Mouse (Mus musculus): ENCODE data around the gene Insl6. TPM values are rescaled to one million over a fixed set of nuclear protein-coding genes. Genes with fewer than 3 reads are reported as not detected.
A peak's percentile ranks its signal among the peaks of the same experiment; 100 is the strongest.

Gene Insl6
- polyA plus RNA-seq, 2 experiments = 0.45 to 1.2 TPM

- H3K4me3 ChIP-seq (ENCODE audit: insufficient read depth in 1 of 2, low read depth in 2 of 2, low read length in 2 of 2) = no peak overlapping the region
- H3K27ac ChIP-seq = no peak overlapping the region
- no peaks in the 10 kb centered on the region for H3K27me3 ChIP-seq (ENCODE audit: control insufficient read depth, insufficient read depth, low read length)
- no peaks in the 10 kb centered on the region for H3K9me3 ChIP-seq (ENCODE audit: control insufficient read depth, low read length)
- ATAC-seq (ENCODE audit: insufficient read depth) (no peak), DNase-seq (ENCODE audit: low read depth in 3 of 3, low spot score in 3 of 3) (no peak)
- H3K4me1 ChIP-seq (replicated peaks; ENCODE audit: control insufficient read depth in 2 of 2, insufficient read depth in 2 of 2, low read length in 1 of 2) = no peaks in the 10 kb centered on the region
- H3K9ac ChIP-seq (replicated peaks) = no peak overlapping the region
- 47% methylated on average over 4 of the region's 4 CpGs for WGBS (ENCODE audit: insufficient replicate concordance)
- no peaks in the 10 kb centered on the region for H3K36me3 ChIP-seq (replicated peaks; ENCODE audit: control insufficient read depth, insufficient read depth, low read depth)
- TF ChIP-seq CTCF (IDR thresholded peaks at IDR 0.05; ENCODE audit: low read depth) (no peak), EP300 (IDR thresholded peaks at IDR 0.05; ENCODE audit: low read depth) (no peak)
- H3K4me2 ChIP-seq (ENCODE audit: low read depth) = no peak overlapping the region
Measured at GRCm38 (mm10) chr19:29341029-29341428, 15.9 kb upstream of the Insl6 start.

GRCm38 (mm10) chr19:29336624-29337023 is 11.5 kb upstream of the Insl6 start:
- Histone ChIP-seq H3K27me3 (ENCODE audit: control insufficient read depth, insufficient read depth, low read length) (peaks cover 24% of the 10 kb centered on the region), H3K4me2 (ENCODE audit: low read depth) (no peak overlapping the region), H3K9me3 (ENCODE audit: control insufficient read depth, low read length) (no peaks in the 10 kb centered on the region), H3K4me1 (replicated peaks; ENCODE audit: control insufficient read depth in 2 of 2, insufficient read depth in 2 of 2, low read length in 1 of 2) (no peaks in the 10 kb centered on the region), H3K9ac (replicated peaks) (no peak overlapping the region), H3K36me3 (replicated peaks; ENCODE audit: control insufficient read depth, insufficient read depth, low read depth) (no peaks in the 10 kb centered on the region), H3K27ac (no peak overlapping the region), H3K4me3 (ENCODE audit: insufficient read depth in 1 of 2, low read depth in 2 of 2, low read length in 2 of 2) (no peak overlapping the region)
- DNase-seq (ENCODE audit: low read depth in 3 of 3, low spot score in 3 of 3) = no peak
- WGBS (ENCODE audit: insufficient replicate concordance) = 71% methylated on average over 2 of the region's 2 CpGs
- no peak for ATAC-seq (ENCODE audit: insufficient read depth)
- TF ChIP-seq EP300 (IDR thresholded peaks at IDR 0.05; ENCODE audit: low read depth) = no peak
- TF ChIP-seq CTCF (IDR thresholded peaks at IDR 0.05; ENCODE audit: low read depth) = 0 out of 2 replicates have a peak, but pooled peaks have one; percentile 5

- Histone ChIP-seq H3K4me2 (ENCODE audit: low read depth) (peak within 1 kb of the TSS; percentile 38), H3K27ac (no peak within 1 kb of the TSS), H3K9ac (replicated peaks) (no peak within 1 kb of the TSS), H3K27me3 (ENCODE audit: control insufficient read depth, insufficient read depth, low read length) (peaks cover 24% of the 10 kb centered on the region), H3K4me3 (ENCODE audit: insufficient read depth in 1 of 2, low read depth in 2 of 2, low read length in 2 of 2) (peak within 1 kb of the TSS; percentile 4 to 13; a peak in 1 of 4 replicates), H3K36me3 (replicated peaks; ENCODE audit: control insufficient read depth, insufficient read depth, low read depth) (no peaks in the 10 kb centered on the region), H3K9me3 (ENCODE audit: control insufficient read depth, low read length) (no peaks in the 10 kb centered on the region), H3K4me1 (replicated peaks; ENCODE audit: control insufficient read depth in 2 of 2, insufficient read depth in 2 of 2, low read length in 1 of 2) (no peaks in the 10 kb centered on the region)
- TF ChIP-seq CTCF (IDR thresholded peaks at IDR 0.05; ENCODE audit: low read depth) = no peak
- TF ChIP-seq EP300 (IDR thresholded peaks at IDR 0.05; ENCODE audit: low read depth) = no peak
- ATAC-seq (ENCODE audit: insufficient read depth) (no peak), DNase-seq (ENCODE audit: low read depth in 3 of 3, low spot score in 3 of 3) (no peak)
- WGBS (ENCODE audit: insufficient replicate concordance) = 6% methylated on average over 23 of the region's 23 CpGs
Measured at GRCm38 (mm10) chr19:29334068-29334745, 9.1 kb upstream of the Insl6 start, which contains the start of gene Rln1. Rln1 (minus strand) TSS chr19:29334670.

GRCm38 (mm10) chr19:29326822-29327552 is 1.8 kb upstream of the Insl6 start:
- Histone ChIP-seq H3K36me3 (replicated peaks; ENCODE audit: control insufficient read depth, insufficient read depth, low read depth) (no peaks in the 10 kb centered on the region), H3K4me2 (ENCODE audit: low read depth) (no peak overlapping the region), H3K27me3 (ENCODE audit: control insufficient read depth, insufficient read depth, low read length) (0 out of 2 replicates have a peak, but pooled peaks cover 2% of the 10 kb centered on the region), H3K9me3 (ENCODE audit: control insufficient read depth, low read length) (no peaks in the 10 kb centered on the region), H3K9ac (replicated peaks) (no peak overlapping the region), H3K4me1 (replicated peaks; ENCODE audit: control insufficient read depth in 2 of 2, insufficient read depth in 2 of 2, low read length in 1 of 2) (peaks cover 3 to 10% of the 10 kb centered on the region in 2 experiments; a peak in 3 of 4 replicates), H3K27ac (no peak overlapping the region), H3K4me3 (ENCODE audit: insufficient read depth in 1 of 2, low read depth in 2 of 2, low read length in 2 of 2) (no peak overlapping the region)
- no peak for DNase-seq (ENCODE audit: low read depth in 3 of 3, low spot score in 3 of 3)
- TF ChIP-seq EP300 (IDR thresholded peaks at IDR 0.05; ENCODE audit: low read depth) (no peak), CTCF (IDR thresholded peaks at IDR 0.05; ENCODE audit: low read depth) (no peak)
- no peak for ATAC-seq (ENCODE audit: insufficient read depth)
- WGBS (ENCODE audit: insufficient replicate concordance) = 72% methylated on average over 13 of the region's 13 CpGs

- Histone ChIP-seq H3K4me2 (ENCODE audit: low read depth) (no peak overlapping the region), H3K9ac (replicated peaks) (no peak overlapping the region), H3K4me3 (ENCODE audit: insufficient read depth in 1 of 2, low read depth in 2 of 2, low read length in 2 of 2) (no peak overlapping the region), H3K27me3 (ENCODE audit: control insufficient read depth, insufficient read depth, low read length) (0 out of 2 replicates have a peak, but pooled peaks cover 2% of the 10 kb centered on the region), H3K27ac (no peak overlapping the region), H3K9me3 (ENCODE audit: control insufficient read depth, low read length) (no peaks in the 10 kb centered on the region), H3K36me3 (replicated peaks; ENCODE audit: control insufficient read depth, insufficient read depth, low read depth) (no peaks in the 10 kb centered on the region), H3K4me1 (replicated peaks; ENCODE audit: control insufficient read depth in 2 of 2, insufficient read depth in 2 of 2, low read length in 1 of 2) (peaks cover 3 to 10% of the 10 kb centered on the region in 2 experiments; a peak in 3 of 4 replicates)
- no peak for TF ChIP-seq EP300 (IDR thresholded peaks at IDR 0.05; ENCODE audit: low read depth)
- WGBS (ENCODE audit: insufficient replicate concordance) = 88% methylated on average over 4 of the region's 4 CpGs
- no peak for ATAC-seq (ENCODE audit: insufficient read depth)
- DNase-seq (ENCODE audit: low read depth in 3 of 3, low spot score in 3 of 3) = no peak
Measured at GRCm38 (mm10) chr19:29326396-29326795, 1.2 kb upstream of the Insl6 start.
